Mouse (Mus musculus): ENCODE measurements at regions not wholly inside any gene's neighbourhood (a gene's known extent, or its start where the extent isn't known, plus 50 kb on each side); places are given as distances from the start of the nearest gene placed in this dataset.

GRCm38 (mm10) chr3:21833111-21833510, 243.3 kb upstream of the Tbl1xr1 start:
- Histone ChIP-seq H3K4me1 (ENCODE audit: control insufficient read depth, insufficient read depth, low read length) (no peaks in the 10 kb centered on the region), H3K9ac (ENCODE audit: low read length) (no peak overlapping the region), H3K27me3 (ENCODE audit: control insufficient read depth, insufficient read depth, low read length) (no peaks in the 10 kb centered on the region), H3K9me3 (replicated peaks; ENCODE audit: control insufficient read depth, low read length) (no peaks in the 10 kb centered on the region), H3K27ac (ENCODE audit: low read length) (no peak overlapping the region), H3K4me2 (ENCODE audit: low read depth, low read length) (no peak overlapping the region), H3K4me3 (replicated peaks; ENCODE audit: low read length) (no peak overlapping the region), H3K36me3 (ENCODE audit: control insufficient read depth, insufficient read depth, low read length) (no peaks in the 10 kb centered on the region)
- ATAC-seq (ENCODE audit: insufficient read depth, low FRiP score), result no peak
- WGBS, result 94% methylated on average over 12 of the region's 12 CpGs

- no peak for ATAC-seq (ENCODE audit: insufficient read depth, low FRiP score)
Observed at GRCm38 (mm10) chr3:21835526-21835925, 240.9 kb upstream of the Tbl1xr1 start.

GRCm38 (mm10) chr3:21837297-21837946, 239.0 kb upstream of the Tbl1xr1 start:
- H3K4me3 ChIP-seq (replicated peaks; ENCODE audit: low read length), result no peak overlapping the region
- no peaks in the 10 kb centered on the region for H3K4me1 ChIP-seq (ENCODE audit: control insufficient read depth, insufficient read depth, low read length)
- H3K27me3 ChIP-seq (ENCODE audit: control insufficient read depth, insufficient read depth, low read length), result no peaks in the 10 kb centered on the region
- no peaks in the 10 kb centered on the region for H3K36me3 ChIP-seq (ENCODE audit: control insufficient read depth, insufficient read depth, low read length)
- no peak overlapping the region for H3K4me2 ChIP-seq (ENCODE audit: low read depth, low read length)
- WGBS, result 56% methylated on average over 4 of the region's 4 CpGs
- no peaks in the 10 kb centered on the region for H3K9me3 ChIP-seq (replicated peaks; ENCODE audit: control insufficient read depth, low read length)
- no peak overlapping the region for H3K9ac ChIP-seq (ENCODE audit: low read length)
- no peak for ATAC-seq (ENCODE audit: insufficient read depth, low FRiP score)
- no peak overlapping the region for H3K27ac ChIP-seq (ENCODE audit: low read length)

More at GRCm38 (mm10) chr3:21835526-21835925, 240.9 kb upstream of the Tbl1xr1 start:
- 64% methylated on average over 1 of the region's 1 CpGs for WGBS
- H3K4me1 ChIP-seq (ENCODE audit: control insufficient read depth, insufficient read depth, low read length), result no peaks in the 10 kb centered on the region
- no peak overlapping the region for H3K4me2 ChIP-seq (ENCODE audit: low read depth, low read length)
- H3K27me3 ChIP-seq (ENCODE audit: control insufficient read depth, insufficient read depth, low read length), result no peaks in the 10 kb centered on the region
- no peak overlapping the region for H3K9ac ChIP-seq (ENCODE audit: low read length)
- no peak overlapping the region for H3K4me3 ChIP-seq (replicated peaks; ENCODE audit: low read length)
- no peaks in the 10 kb centered on the region for H3K9me3 ChIP-seq (replicated peaks; ENCODE audit: control insufficient read depth, low read length)
- no peak overlapping the region for H3K27ac ChIP-seq (ENCODE audit: low read length)
- H3K36me3 ChIP-seq (ENCODE audit: control insufficient read depth, insufficient read depth, low read length), result no peaks in the 10 kb centered on the region

- H3K4me1 ChIP-seq (ENCODE audit: control insufficient read depth, insufficient read depth, low read length), result no peaks in the 10 kb centered on the region
- WGBS, result 47% methylated on average over 5 of the region's 5 CpGs
- no peak for ATAC-seq (ENCODE audit: insufficient read depth, low FRiP score)
Observed at GRCm38 (mm10) chr3:21840751-21841488, 235.5 kb upstream of the Tbl1xr1 start.

GRCm38 (mm10) chr3:21841506-21841905, 234.9 kb upstream of the Tbl1xr1 start:
- 67% methylated on average over 1 of the region's 1 CpGs for WGBS
- ATAC-seq (ENCODE audit: insufficient read depth, low FRiP score), result no peak
- no peak overlapping the region for H3K9ac ChIP-seq (ENCODE audit: low read length)

More at GRCm38 (mm10) chr3:21840751-21841488, 235.5 kb upstream of the Tbl1xr1 start:
- Histone ChIP-seq H3K9me3 (replicated peaks; ENCODE audit: control insufficient read depth, low read length) (no peaks in the 10 kb centered on the region), H3K27ac (ENCODE audit: low read length) (no peak overlapping the region), H3K4me2 (ENCODE audit: low read depth, low read length) (no peak overlapping the region), H3K27me3 (ENCODE audit: control insufficient read depth, insufficient read depth, low read length) (no peaks in the 10 kb centered on the region), H3K36me3 (ENCODE audit: control insufficient read depth, insufficient read depth, low read length) (no peaks in the 10 kb centered on the region), H3K9ac (ENCODE audit: low read length) (no peak overlapping the region), H3K4me3 (replicated peaks; ENCODE audit: low read length) (no peak overlapping the region)

GRCm38 (mm10) chr3:21842545-21843291, 233.7 kb upstream of the Tbl1xr1 start:
- ATAC-seq (ENCODE audit: insufficient read depth, low FRiP score), result no peak
- 39% methylated on average over 10 of the region's 10 CpGs for WGBS
- no peaks in the 10 kb centered on the region for H3K4me1 ChIP-seq (ENCODE audit: control insufficient read depth, insufficient read depth, low read length)
- no peaks in the 10 kb centered on the region for H3K9me3 ChIP-seq (replicated peaks; ENCODE audit: control insufficient read depth, low read length)
- H3K9ac ChIP-seq (ENCODE audit: low read length), result no peak overlapping the region
- H3K4me3 ChIP-seq (replicated peaks; ENCODE audit: low read length), result no peak overlapping the region
- H3K4me2 ChIP-seq (ENCODE audit: low read depth, low read length), result no peak overlapping the region
- no peaks in the 10 kb centered on the region for H3K27me3 ChIP-seq (ENCODE audit: control insufficient read depth, insufficient read depth, low read length)
- H3K27ac ChIP-seq (ENCODE audit: low read length), result no peak overlapping the region
- H3K36me3 ChIP-seq (ENCODE audit: control insufficient read depth, insufficient read depth, low read length), result no peaks in the 10 kb centered on the region

More at GRCm38 (mm10) chr3:21841506-21841905, 234.9 kb upstream of the Tbl1xr1 start:
- Histone ChIP-seq H3K4me1 (ENCODE audit: control insufficient read depth, insufficient read depth, low read length) (no peaks in the 10 kb centered on the region), H3K27me3 (ENCODE audit: control insufficient read depth, insufficient read depth, low read length) (no peaks in the 10 kb centered on the region), H3K27ac (ENCODE audit: low read length) (no peak overlapping the region), H3K36me3 (ENCODE audit: control insufficient read depth, insufficient read depth, low read length) (no peaks in the 10 kb centered on the region), H3K4me2 (ENCODE audit: low read depth, low read length) (no peak overlapping the region), H3K4me3 (replicated peaks; ENCODE audit: low read length) (no peak overlapping the region), H3K9me3 (replicated peaks; ENCODE audit: control insufficient read depth, low read length) (no peaks in the 10 kb centered on the region)

- Histone ChIP-seq H3K4me1 (ENCODE audit: control insufficient read depth, insufficient read depth, low read length) (no peaks in the 10 kb centered on the region), H3K27ac (ENCODE audit: low read length) (no peak overlapping the region; the same call in 1 of the 2 replicates), H3K27me3 (ENCODE audit: control insufficient read depth, insufficient read depth, low read length) (no peaks in the 10 kb centered on the region), H3K9ac (ENCODE audit: low read length) (no peak overlapping the region), H3K36me3 (ENCODE audit: control insufficient read depth, insufficient read depth, low read length) (no peaks in the 10 kb centered on the region), H3K4me2 (ENCODE audit: low read depth, low read length) (no peak overlapping the region), H3K9me3 (replicated peaks; ENCODE audit: control insufficient read depth, low read length) (no peaks in the 10 kb centered on the region), H3K4me3 (replicated peaks; ENCODE audit: low read length) (no peak overlapping the region)
- ATAC-seq (ENCODE audit: insufficient read depth, low FRiP score), result no peak
- WGBS, result 53% methylated on average over 5 of the region's 5 CpGs
Observed at GRCm38 (mm10) chr3:21843292-21843852, 233.1 kb upstream of the Tbl1xr1 start.

- H3K36me3 ChIP-seq (ENCODE audit: control insufficient read depth, insufficient read depth, low read length), result no peaks in the 10 kb centered on the region
- H3K9me3 ChIP-seq (replicated peaks; ENCODE audit: control insufficient read depth, low read length), result no peaks in the 10 kb centered on the region
- H3K27me3 ChIP-seq (ENCODE audit: control insufficient read depth, insufficient read depth, low read length), result no peaks in the 10 kb centered on the region
- ATAC-seq (ENCODE audit: insufficient read depth, low FRiP score), result no peak
- H3K4me1 ChIP-seq (ENCODE audit: control insufficient read depth, insufficient read depth, low read length), result no peaks in the 10 kb centered on the region
- no peak overlapping the region for H3K27ac ChIP-seq (ENCODE audit: low read length)
- 84% methylated on average over 5 of the region's 5 CpGs for WGBS
- H3K4me2 ChIP-seq (ENCODE audit: low read depth, low read length), result no peak overlapping the region
- no peak overlapping the region for H3K9ac ChIP-seq (ENCODE audit: low read length)
- H3K4me3 ChIP-seq (replicated peaks; ENCODE audit: low read length), result no peak overlapping the region
Observed at GRCm38 (mm10) chr3:21849831-21850230, 226.6 kb upstream of the Tbl1xr1 start.

- Histone ChIP-seq H3K4me2 (ENCODE audit: low read depth, low read length) (no peak overlapping the region), H3K9ac (ENCODE audit: low read length) (no peak overlapping the region), H3K27ac (ENCODE audit: low read length) (no peak overlapping the region), H3K27me3 (ENCODE audit: control insufficient read depth, insufficient read depth, low read length) (no peaks in the 10 kb centered on the region), H3K4me1 (ENCODE audit: control insufficient read depth, insufficient read depth, low read length) (no peaks in the 10 kb centered on the region), H3K36me3 (ENCODE audit: control insufficient read depth, insufficient read depth, low read length) (no peaks in the 10 kb centered on the region), H3K9me3 (replicated peaks; ENCODE audit: control insufficient read depth, low read length) (no peaks in the 10 kb centered on the region), H3K4me3 (replicated peaks; ENCODE audit: low read length) (no peak overlapping the region)
- ATAC-seq (ENCODE audit: insufficient read depth, low FRiP score), result no peak
- 95% methylated on average over 2 of the region's 2 CpGs for WGBS
Observed at GRCm38 (mm10) chr3:21850977-21851376, 225.5 kb upstream of the Tbl1xr1 start.

Measured in stomach, embryonic 16.5 days (tissue).